Mouse (Mus musculus): ENCODE results near the gene Clcn3.

- no peak for TF ChIP-seq GATA1 (IDR thresholded peaks at IDR 0.05; ENCODE audit: low read length)
- TF ChIP-seq TAL1 (IDR thresholded peaks at IDR 0.05; ENCODE audit: low read length) = no peak
Observed at GRCm38 (mm10) chr8:60969091-60969490, 14.0 kb downstream of the Clcn3 start.

Measured in erythroblast, embryonic 14.5 days (primary cell).